Mouse (Mus musculus) layer of hippocampus, postnatal 14 days (tissue): ENCODE results near the gene Aff3. TPM values are rescaled to one million over a fixed set of nuclear protein-coding genes. Genes with fewer than 3 reads are reported as not detected.
A peak's percentile ranks its signal among the peaks of the same experiment; 100 is the strongest.
"Not testable (repeated sequence)": the region's sequence is repeated elsewhere in the genome, so short reads cannot be mapped to it uniquely, and the experiment has no call there.

ENCODE experiments used
- DNase-seq, 2 experiments: peaks; one replicate each; pipeline ENCODE4 v3.0.0; 2021 to 2022; ENCODE audit warnings: low spot score in 2 of 2, mixed read lengths in 1 of 2
- total RNA-seq, 2 experiments: library from RNA; stranded (reverse); gene quantifications; 2 replicates each; pipeline ENCODE4 v1.2.3; 2021

Aff3 gene
- total RNA-seq, 2 experiments from 2014 or later: 91.4 to 99.9 TPM

DNA sequence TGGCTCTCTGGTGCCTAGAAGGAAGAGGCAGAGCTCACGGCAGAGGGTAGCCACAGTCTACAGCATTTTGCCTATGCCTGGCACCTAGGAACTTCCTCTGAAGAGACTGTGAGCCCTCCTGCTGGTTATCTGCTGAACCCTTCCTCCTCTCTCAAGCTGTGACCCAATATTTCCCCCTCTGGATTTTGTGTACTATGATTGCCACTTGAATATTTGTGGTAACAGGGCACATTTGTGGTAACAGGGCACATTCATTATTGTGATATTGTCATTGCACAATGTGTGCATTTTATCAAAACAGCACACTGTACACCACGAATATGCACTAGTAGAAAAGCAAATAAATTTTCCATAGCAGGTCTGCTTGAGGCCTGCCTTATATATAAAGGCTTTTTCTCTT, 223.0 kb downstream of the Aff3 start:
- no peak for DNase-seq

DNA sequence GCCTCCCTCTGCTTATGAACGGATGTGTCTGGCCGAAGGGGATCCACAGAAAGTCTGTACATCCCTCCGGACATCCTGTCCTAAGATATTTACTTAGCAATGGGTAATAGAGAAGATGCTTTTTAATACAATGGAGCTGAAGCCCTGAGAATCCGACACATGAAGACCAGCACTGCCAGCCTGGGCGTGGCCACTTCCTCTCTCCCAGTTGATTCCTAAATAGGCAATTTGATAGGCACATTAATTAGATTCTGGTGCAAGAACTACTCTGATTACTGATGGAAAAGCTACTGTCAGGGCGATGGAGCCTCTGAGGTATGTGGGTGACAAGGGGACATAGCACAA, 224.3 kb downstream of the Aff3 start:
- no peak for DNase-seq

DNA sequence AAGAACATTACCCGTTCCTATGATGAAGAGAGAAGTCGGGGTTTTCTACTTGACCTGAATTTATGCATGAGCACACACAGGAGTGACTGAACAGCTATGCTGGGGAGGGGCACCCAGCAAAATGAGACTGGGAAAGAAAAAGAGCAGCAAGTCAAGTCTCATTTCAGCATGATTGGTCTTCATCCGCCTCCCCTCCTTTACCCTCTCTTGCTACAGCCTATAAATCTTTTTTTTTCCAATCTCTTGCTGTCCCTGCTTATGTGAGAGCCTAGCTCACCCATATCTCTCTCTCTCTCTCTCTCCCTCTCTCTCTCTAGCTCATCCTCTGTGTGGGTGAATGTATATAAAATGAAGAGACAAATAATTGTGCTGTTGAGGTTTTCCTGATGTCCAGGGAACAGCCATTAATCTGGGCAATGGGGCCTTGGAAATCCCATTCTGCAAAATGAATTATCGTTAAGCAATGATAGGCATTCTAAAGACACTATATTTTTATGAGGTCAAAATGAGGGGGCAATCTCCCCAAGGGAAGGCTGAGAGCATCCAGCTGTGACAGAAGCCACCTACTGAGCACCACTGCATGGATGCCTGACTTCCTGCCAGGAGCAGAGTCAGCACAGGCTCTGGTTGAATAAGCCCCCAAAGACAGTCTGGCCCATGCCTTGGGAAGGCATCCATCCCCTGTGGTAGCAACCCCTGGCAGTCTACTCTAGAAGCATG, 224.8 kb downstream of the Aff3 start:
- no peak for DNase-seq

DNA sequence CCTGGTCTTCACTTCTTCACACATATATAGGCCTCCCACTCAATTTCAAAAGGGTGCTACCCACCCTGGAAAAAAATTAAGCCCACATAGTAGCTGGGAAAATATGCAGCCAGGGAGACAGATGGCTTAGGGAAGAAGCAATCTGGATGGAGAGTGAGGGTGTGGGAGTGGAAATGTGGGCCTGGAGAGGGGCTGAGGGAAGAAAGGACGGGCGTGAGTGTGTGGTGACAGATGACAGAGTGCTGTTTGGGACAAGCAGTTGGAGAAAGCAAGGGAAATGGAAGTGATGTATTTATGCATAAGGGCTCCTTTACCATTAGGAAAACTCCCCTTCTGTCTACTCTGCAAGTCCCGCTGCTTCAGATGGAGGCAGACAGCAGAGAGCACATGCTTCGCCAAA, 226.3 kb downstream of the Aff3 start:
- peak; percentile 69 to 92 for DNase-seq

DNA sequence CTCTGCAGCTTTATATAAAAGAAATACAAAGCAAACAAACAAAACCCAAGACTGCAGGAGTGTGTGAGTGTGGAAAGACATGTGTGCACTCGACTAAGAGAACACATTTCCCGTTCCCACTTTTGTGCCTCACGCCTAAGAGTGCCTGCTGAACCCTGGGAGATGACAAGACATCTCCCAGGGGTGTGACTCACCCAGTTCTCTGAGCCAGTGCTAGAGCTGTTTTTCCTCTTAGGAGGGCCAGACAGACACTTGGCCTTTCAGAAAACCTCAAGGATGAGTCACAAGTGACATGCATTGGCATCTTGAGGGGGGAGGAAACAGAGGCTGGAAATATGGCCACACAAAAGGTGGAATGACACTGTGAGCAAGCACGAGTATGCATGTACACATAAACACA, 227.1 kb downstream of the Aff3 start:
- DNase-seq: no peak

DNA sequence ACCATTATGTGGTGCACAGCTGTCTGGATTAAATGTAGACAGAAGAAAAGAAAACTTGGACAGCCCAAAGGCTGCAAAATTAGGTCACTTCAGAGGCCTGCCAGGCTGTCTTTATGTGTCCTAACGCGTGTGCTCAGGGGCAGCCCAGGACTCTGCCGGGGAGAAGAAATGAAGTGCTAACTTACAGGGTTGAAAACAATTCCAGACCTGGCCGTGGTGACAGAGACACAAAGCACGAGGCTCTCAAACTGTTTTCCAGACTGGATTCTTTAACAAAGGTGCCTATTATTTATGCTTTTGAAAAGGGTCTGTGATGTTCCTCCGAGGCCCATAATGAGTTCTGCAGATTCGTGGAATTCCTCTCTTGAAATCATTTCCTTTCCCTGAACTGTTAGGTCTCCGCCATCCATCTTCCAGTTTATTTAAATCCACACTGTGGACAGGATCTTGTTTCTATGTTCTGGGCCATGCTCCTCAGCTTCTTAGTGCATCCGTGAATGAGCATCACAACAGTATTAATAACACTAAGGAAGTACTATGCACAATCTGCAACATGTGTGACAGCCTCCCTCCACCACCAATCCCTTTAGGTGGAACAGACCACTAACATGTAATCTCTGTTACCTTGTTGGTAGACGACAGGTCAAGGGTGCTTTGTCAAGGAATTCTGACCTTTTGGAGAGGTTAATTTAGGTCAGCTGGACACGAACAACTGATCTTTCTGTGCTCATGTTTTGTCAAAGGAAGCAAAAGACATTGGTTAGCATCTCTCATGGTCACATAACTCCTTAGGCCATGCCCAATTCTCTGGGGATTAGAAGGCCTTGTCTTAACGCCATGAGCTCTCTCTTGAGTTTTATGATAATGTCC, 228.0 kb downstream of the Aff3 start:
- DNase-seq: no peak

DNA sequence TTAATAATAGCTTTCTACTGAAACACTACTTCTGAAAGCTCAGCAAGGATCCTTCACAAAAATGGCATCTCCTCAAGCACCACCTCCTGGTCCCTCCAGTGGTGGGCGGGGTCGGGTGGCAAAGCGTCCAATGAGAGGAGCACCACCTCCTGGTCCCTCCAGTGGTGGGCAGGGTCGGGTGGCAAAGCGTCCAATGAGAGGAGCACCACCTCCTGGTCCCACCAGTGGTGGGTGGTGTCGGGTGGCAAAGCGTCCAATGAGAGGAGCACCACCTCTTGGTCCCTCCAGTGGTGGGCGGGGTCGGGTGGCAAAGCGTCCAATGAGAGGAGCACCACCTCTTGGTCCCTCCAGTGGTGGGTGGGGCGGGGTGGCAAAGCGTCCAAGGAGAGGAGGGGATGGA, 234.4 kb downstream of the Aff3 start:
- not testable (repeated sequence) for DNase-seq

DNA sequence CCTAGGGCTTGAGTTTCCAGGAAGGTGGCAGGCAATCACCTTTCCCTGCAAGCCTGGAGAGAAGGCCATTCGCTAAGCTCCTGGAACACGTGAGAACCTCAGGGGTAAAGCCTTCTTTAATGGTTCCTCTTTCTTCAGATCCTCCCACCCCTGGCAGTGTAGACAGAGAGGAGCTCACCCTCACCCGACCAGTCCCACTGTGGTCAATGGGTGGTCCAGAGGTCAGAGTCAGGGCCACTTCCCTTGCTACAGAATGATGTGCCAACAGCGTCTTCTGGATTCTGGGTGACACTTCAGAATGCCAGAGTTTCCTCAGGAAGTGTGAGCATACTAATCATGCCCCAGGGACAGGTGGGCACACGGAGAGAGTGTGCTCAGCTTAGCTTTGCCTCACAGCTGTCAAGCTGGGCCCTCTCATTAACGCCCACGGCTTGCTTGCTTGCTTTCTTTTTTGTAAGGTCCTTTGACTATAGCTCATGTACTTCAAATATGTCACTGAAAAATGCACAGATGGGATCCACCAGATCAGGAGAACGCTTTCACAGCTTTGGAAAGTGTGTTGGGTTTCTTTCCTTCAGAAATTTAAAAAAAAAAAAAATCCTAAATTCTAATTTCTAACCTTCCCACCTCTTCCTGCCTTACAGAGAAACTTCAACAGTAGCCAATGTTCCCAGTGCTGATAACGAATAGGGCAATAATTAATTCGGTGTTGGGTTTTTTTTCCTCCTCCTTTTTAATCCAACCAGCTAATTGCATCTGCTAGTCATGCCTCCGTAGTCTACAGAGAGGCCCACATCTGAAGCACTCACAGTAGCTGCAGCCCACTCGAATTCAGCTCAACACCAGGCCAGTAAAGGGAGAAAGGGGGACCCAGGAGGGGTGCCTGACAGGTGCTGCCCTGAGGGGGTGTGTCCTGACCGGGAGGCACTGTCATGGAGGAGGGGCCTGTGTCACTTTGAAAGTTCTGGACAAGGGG, 235.8 kb downstream of the Aff3 start:
- DNase-seq: peak in 1 of 2 experiments; percentile 67

DNA sequence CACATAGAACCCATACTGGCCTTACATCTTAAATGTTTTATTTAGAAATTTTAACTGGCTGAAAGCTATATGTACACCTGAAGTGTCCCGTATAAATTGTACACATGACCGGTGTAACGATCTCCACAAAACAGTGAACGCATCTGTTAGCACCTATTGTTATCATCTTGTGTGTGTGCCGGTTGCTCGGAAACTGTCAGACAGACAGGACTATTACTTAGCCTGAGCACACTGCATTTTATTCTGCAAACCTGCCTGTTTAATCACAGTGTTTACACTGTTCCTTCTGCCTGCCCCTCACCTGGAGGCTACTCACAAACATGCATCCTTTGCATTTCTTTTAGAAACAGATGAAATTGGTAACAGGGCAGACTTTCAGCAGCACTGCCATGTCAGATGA, 241.8 kb downstream of the Aff3 start:
- DNase-seq: no peak

DNA sequence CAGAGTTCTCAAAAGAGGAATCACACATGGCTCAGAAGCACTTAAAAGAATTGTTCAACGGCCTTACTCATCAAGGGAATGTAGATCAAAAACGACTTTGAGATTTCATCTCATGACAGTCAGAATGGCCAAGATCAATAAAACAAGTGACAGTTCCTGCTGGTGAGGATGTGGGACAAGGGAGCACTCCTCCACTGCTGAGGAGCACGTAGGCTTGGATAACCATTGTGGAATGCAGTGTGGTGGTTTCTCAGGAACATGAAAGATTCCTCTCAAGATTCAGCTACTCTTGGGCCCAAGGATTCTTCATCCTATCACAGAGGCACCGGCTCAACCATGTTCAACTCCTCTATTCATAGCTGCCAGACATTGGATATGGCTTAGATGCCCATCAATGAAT, 245.4 kb downstream of the Aff3 start:
- DNase-seq: no peak

DNA sequence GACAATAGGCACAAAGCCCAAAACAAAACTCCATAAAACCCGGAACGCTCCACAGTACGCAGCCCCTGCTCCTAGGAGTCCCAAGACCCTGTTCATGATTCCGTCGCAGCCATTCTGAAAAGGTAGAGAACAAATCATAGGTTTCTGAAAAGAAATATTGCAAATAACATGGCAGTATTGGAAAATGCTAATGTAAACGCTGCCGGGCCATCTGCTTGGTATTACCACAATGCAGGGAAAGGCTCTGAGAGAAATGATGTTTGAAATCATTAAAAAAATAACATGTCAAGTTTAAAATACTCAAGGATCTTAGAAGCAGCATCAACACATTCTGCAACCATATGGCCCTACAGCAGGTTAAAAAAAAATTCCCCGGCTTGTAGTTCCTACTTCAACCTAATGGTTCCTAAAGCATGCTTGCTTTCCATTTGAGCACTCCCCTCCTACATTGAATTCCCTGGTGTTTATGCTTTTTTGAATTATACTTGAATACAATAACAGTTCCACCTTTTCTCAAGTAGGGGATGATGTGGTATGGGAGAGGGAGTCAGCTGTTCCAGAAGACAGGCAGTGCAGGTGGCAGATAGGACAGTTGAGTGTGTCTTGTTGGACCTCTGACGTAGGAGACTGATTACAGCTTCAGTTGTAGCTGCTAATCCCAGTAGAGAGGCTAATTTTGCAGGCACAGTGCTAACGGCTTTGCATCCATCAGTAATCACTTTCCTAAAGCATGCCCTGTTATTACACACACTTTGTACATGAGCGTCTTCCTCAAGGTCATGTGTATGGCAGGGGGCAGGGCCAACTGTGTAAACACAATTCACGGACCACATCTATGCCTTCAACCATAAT, 246.3 kb downstream of the Aff3 start:
- DNase-seq: peak; percentile 39 to 56

DNA sequence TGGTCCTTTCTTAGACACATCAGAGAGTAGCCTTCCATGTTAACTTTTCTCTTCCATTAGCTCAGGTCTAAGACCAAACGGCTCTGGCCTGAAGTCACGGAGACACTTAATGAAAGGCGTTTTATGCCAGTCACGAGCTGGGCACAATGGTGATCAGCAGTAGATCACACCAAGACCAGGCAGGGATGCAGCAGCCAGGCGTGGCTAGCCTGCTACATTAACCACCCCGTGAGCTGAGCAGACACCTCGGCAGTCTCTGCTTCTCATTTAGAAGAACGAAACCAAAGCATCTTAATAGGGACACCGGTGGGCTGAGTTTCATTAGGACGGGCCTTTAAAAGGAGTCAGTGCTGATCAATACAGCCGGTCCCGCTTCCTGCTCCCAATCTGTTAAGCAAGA, 247.6 kb downstream of the Aff3 start:
- no peak for DNase-seq

DNA sequence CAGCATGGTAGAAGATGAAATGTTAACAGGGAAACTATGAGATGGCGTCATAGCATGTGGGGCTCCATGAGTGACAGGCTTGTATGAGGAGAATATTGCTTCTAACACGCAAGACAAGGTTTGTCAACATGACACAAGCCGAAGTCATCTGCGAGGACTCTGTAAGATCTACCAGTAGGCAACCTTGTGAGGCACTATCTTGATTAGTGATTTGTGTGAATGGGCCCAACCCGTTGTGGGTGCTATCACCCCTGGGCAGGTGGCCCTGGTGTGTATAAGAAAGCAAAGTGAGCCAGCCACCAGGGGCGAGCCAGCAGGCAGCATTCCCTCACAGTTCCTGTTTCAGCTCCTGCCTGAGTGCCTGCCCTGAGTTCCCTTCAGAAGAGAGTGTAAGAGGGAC, 249.2 kb downstream of the Aff3 start:
- no peak for DNase-seq

DNA sequence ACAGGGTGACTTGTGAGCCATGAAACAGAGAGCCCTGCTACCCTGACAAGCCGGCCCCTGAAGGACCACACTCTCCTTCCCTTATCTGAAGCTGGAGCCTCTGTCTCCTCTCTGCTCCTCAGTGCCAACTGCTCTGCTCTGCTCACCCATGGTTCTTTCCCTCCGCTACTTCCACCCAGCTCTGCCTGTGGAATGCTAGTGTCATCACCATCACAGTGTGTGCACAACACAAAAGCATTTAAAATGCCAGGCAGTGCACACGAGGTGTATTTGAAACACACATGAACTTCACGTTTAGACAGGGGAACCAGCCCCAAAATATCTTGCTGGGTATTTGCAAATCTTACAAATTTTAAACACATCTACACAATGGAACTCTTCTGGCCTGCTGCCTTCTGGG, 253.6 kb downstream of the Aff3 start:
- DNase-seq: no peak

DNA sequence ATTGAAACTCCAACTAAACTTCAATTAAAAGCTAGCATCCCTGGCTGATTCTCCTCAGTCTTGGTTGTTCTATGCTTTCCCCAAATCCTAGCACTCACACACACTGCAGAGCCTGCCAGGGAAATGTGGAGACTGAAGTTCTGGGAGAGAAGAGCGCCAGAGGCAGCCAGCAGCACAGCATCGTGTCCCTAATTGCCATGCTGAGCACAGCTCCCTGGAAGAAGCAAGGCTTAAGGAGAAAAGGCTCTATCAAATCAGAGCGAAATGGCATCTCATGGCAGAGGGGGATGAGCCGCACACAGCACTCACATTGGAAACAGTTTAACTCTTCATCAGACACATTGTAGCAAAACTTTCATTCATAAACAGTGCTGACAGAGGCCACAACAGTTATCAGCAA, 254.3 kb downstream of the Aff3 start:
- DNase-seq: peak; percentile 36 to 69

DNA sequence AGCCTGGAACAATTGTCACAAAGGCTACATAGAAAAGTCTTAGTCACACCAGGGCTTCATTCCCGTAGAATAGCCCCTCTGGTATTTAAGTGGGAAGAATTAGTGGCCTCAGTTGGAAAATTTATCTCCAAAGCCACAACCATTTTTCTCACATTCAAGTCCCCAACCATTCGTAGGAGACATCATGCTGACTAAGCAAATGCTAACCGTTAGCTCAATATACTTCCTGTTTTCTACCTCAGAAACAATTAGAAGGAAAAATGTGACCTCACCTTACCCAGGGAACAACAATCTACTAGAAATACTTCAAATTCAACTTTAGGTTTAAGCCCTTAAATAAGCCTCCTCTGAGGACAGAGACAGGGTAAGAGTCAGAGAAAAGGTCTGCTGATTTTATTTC, 256.5 kb downstream of the Aff3 start:
- no peak for DNase-seq

DNA sequence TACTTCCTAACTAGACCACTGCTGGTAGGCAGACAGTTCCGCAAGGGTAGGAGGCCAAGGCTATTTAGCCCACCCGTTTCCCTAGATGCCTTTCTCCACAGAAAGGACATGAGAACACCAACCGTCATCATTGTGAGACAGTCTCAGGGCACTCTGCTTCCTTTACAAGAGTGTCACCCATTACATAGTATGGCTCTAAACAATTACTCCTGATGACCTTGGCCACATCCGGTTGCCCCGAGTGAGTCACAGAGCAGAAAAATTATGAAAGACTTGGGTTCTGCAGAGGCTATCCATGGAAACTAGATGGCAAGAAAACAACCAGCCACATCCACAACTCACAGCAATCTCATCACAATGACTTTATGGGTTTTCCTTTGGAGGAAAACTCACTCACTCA, 261.0 kb downstream of the Aff3 start:
- DNase-seq: no peak

DNA sequence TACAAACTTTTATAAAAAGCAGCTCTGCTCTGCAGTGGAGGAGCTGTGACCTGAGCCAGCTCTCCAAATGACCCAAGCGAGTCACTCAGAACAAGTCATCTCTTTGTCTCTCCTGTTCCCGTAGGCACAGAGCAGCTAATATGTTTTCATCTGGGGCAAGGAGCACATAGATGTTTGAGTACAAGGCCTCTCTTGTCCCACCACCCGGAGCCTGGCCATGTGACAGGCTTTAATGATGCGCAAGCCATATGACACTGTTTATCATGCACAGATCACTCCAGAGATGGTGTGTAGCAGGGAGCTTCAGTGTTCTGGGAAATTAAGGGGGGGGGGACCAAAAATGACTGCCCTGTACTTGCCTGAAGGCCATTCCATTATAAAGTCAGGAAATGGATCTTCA, 262.9 kb downstream of the Aff3 start:
- no peak for DNase-seq

DNA sequence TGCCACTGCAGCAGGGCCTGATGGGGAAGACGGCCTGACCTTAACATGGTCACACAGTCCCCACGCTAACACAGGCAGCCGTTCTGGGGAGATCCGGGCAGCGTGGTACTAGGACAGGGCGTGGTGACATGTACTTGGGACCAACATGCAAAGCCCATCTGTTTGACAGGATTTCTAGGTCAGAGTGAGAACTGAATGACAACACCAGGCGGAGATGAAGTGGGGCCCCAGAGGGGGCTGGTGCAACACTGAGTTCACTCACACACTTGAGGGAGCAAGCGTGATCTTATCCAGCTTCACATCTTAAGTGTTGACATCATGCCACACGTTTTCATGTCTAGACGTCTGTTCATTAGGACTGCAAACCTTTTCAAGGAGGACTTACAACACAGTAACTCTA, 265.5 kb downstream of the Aff3 start:
- no peak for DNase-seq

DNA sequence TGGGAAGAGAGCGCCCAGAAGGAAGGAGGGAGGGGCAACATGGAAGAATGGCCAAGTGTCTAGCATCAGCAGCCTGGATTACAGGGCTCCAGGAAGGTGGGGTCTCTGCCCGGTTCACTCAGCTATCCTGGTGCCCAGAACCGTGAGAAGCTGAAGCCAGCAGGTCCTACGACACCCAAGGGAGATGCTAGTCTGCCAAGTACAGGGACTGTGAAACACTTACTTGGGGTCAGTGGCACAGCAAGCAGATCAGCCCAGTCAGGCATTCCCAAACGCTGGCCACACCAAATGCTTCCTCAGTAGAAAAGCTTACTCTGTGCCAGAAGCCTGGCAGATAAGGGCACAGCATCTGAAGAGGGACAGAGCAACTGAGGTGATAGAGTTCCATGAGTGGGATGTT, 266.2 kb downstream of the Aff3 start:
- DNase-seq: no peak
